Mouse (Mus musculus) CH12F3 (cell line): Measurements from ENCODE around the gene Numa1.
"Not testable (repeated sequence)": the region's sequence is repeated elsewhere in the genome, so short reads cannot be mapped to it uniquely, and the experiment has no call there.

Experiments
- in situ Hi-C: fragments of 300-500 bp; cut with MboI; formaldehyde crosslinking; loops from 2 replicates; pipeline ENCODE4 v1.14.3; 2020; ENCODE audit warnings: low sequenced_read_pairs

Gene Numa1

DNA sequence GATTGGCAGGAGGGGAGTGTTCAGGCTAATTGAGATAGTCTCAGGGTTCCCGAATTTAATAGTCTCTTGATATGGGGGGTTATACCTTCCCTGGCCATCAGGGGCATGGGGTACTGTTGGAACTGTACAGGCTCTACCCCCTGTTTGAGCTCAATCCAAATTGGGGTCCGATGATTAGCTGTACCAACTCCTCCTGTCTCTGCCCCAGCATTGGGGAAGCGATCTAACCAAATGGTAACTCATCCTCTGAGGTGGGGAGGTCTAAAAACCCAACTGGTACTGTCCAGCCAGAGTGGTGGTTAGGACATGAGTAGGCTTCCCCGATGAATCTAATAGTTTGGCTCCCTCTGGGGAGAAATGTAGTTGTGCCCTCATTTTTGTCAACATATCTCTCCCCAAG lies 3.1 kb downstream of the Numa1 start:
- in situ Hi-C loops: no loop called here

GRCm38 (mm10) chr7:101937569-101937968 lies 3.7 kb downstream of the Numa1 start:
- in situ Hi-C loops: no loop called here

DNA sequence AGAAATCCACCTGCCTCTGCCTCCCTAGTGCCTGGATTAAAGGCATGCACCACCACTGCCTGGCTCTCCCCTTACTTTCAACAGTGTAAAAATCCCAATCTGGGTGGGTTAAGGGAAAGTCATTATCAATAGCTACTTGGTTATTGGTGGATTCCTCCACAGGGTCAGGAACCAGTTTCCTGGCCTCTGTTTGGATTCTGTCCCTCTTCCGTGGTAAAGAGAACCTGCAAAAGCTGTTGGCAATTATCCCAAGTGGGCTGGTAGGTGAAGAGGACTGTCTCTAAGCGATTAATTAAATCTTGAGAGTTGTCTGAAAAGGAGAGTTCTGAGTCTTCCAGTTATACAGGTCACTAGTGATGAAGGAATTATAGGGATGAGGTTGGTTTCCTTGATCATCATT lies 4.4 kb downstream of the Numa1 start:
- in situ Hi-C loops: no loop called here

GRCm38 (mm10) chr7:101939758-101940157 lies 5.8 kb downstream of the Numa1 start:
- in situ Hi-C loops: no loop called here

DNA sequence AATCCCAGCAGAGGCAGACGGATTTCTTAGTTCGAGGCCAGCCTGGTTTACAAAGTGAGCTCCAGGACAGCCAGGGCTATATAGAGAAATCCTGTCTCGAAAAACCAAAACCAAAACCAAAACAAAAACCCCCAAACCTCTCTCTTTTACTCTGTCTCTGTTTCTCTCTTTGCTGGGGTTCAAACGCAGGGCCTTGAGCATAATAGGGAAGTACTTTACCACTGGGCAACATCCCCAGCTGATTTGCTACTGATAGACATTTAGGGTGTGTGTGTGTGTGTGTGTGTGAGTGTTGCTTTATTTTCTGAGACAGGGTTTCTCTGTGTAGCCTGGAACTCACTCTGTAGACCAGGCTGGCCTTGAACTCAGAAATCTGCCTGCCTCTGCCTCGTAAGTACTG lies 15.1 kb downstream of the Numa1 start:
- in situ Hi-C loops: not testable (repeated sequence)

DNA sequence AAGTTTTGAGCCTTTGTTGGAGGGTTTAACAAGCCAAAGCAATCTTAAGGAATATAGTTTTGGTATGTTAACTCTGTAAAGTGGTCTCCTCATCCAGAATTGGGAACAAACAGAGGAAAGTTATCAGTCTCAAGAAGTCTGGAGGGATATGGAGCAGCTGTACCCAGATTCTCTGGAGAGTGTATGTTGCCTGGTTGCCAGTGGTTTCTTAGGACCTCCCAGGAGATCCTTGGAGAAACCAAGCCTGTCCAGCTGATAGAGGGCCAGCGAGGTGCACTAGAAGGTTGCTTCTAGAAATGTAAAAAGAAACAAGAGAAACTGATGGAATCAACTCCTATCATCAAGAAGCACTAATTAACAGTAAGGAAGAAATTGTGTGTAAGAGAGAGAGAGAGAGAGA lies 17.7 kb downstream of the Numa1 start:
- in situ Hi-C loops: no loop called here

DNA sequence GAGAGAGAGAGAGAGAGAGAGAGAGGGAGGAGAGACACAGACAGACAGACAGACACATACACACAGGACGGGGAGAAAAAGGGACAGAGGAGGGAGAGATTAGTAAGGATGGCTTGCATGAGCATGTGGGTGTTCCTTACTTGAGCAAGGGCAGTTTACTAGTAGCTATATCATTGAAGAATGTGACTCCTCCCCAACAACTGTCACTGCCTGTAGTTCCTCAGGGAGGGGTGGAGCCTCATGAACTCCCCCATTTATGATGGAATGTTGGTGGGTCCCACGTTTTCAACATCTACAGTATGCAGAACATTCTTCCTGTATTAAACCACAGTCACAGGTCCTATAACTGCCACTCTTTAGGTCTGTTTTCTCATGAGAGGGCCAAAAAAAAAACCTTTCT lies 18.2 kb downstream of the Numa1 start:
- in situ Hi-C loops: no loop called here

DNA sequence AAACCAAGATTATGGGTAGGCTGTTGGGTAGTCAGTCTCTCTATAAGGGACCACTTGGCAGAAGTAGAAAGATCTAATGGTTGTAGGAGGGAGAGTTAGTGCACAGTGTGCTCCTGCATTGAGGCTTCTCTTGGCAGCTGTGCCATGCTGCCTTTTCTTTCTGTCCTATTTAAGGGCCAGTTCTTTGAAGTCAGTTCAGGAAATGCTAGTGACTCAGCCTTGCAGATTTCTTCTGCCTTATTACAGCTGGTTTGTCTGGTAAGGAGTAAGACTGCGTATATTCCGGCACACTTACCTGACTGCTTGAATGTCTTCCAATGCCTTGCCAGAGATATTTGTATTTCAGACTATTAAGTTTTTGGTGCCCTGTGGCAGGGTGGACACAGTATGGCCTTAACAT lies 20.3 kb downstream of the Numa1 start:
- in situ Hi-C loops: no loop called here

GRCm38 (mm10) chr7:101955276-101955675 lies 21.4 kb downstream of the Numa1 start:
- in situ Hi-C loops: no loop called here

DNA sequence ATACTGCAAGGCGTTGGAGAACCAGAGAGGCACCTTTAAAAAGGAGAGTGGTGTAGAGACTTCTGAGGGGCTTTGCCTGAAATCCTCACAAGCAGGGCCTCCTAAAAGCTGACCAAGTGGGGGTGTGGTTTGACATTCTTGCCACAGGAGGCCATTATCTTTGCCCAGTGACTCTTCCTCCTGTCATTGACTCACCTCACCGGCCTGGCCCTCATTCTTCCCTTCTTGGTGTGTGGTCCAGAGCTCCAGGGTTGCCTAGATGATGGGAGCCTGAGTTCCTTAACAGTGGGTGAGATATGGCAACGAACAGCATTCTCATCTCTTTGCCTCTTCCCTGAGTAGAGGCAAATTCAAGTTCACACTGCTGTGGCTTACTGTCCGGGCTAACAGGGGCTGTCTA lies 22.0 kb downstream of the Numa1 start:
- in situ Hi-C loops: no loop called here

GRCm38 (mm10) chr7:101956481-101956880 lies 22.6 kb downstream of the Numa1 start:
- in situ Hi-C loops: no loop called here

DNA sequence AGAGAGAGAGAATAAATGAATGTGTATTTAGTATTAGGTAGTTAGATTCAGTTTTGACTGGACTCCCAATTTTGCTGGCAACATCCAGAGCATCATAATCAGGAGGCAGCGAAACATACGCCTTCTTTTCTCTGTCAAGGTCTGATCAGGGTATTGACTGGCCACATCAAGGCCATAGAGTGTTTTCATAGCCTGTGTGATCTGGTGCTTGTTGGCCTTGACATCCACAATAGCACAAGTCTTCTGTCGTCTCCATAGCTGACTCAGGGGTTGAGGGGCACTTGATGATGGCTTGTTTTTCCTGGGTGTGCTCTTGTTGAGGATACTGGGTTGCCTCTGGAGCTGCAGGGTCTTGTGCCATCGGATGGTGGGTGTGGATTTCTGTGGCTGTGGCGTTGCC lies 23.0 kb downstream of the Numa1 start:
- in situ Hi-C loops: no loop called here

DNA sequence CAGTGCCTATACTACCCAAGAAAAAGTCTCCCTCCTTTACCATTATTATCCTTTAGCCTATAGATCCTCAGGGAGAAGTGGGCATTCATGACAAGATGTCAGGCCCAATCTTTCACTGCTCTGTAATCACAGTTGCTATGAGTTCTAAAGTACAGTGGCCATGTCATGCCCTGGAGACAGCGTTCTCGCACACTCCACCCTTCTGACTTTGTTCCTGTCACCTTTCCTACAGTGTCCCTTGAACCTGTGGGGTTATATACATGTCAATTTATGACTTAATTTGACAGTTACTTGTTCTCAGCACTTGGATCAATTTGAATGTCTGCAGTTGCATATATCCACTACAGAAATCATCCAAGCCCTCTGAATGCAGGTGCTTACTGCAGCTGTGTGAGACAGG lies 28.9 kb downstream of the Numa1 start:
- in situ Hi-C loops: no loop called here

DNA sequence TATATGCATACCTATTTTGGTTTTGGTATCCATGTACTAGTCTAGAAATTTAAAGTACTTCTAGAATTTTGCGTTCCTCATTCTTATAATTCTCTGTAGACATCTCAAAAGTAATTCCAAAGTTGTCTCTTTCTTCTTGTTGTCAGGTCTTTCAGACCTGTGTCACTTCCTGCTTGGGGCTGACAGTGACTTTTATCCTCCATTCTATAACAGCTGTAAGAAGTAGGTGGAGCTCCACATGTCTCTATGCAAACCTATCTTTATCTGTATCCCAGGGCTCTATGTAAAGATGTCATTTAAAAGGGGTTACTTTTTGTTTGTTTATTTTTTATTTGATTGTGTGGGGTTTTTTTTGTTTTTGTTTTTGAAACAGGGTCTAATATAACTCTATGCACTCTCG lies 29.7 kb downstream of the Numa1 start:
- in situ Hi-C loops: no loop called here

- in situ Hi-C loops: no loop called here
Measured at GRCm38 (mm10) chr7:101964551-101964950, 30.6 kb downstream of the Numa1 start.

DNA sequence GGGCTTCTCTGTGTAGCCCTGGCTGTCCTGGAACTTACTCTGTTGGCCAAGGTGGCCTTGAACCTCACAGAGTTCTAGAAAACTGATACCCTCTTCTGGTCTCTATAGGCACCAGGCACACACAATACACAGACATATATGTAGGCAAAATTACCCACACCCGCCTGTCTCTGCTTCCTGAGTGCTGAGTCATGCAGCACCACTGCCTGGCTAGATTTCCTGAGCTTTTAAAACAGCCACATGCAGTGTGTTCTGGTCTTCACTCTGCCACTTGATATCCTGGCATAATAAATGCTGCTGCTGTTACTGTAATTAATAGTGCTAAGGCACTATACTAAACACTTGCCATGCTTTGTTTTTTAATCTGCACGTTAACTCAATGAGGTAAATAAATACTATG lies 31.7 kb downstream of the Numa1 start:
- in situ Hi-C loops: no loop called here

- in situ Hi-C loops: no loop called here
Measured at GRCm38 (mm10) chr7:101967256-101967655, 33.3 kb downstream of the Numa1 start.

GRCm38 (mm10) chr7:101968751-101969150 lies 34.8 kb downstream of the Numa1 start:
- in situ Hi-C loops: no loop called here

GRCm38 (mm10) chr7:101969694-101970428 lies 36.0 kb downstream of the Numa1 start:
- in situ Hi-C loops: no loop called here

GRCm38 (mm10) chr7:101970429-101970775 lies 36.5 kb downstream of the Numa1 start:
- in situ Hi-C loops: no loop called here

DNA sequence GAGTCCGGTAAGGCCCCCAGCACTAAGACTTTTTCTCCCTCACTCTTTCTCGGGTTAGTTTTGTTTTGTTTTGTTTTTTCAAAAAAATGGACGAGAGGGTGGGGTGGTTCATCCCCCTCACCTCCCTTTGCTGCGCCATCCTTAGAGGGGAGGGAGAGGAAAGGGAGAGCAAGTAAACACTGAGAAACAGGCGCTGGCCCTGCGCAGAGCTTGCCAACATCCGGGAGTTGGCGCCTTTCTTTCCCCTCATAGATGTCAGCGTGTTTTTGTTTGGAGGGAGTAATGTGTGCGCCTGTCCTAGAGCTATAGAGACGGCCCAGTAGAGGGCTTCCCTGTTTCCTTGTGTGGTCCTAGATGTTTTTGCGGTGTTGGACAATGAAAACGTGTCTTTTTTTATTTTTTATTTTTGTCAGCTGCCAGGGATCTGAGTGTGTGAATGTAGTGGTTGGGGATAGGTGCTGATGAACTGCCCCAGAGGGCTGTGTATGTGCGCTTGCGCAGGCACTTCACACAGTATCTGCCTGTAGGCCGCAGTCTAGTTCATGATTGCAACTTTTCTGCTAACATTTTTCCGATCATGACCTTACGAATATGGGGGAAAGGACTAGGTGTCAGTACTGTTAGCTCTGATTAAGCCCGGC lies 37.0 kb downstream of the Numa1 start:
- in situ Hi-C loops: no loop called here

DNA sequence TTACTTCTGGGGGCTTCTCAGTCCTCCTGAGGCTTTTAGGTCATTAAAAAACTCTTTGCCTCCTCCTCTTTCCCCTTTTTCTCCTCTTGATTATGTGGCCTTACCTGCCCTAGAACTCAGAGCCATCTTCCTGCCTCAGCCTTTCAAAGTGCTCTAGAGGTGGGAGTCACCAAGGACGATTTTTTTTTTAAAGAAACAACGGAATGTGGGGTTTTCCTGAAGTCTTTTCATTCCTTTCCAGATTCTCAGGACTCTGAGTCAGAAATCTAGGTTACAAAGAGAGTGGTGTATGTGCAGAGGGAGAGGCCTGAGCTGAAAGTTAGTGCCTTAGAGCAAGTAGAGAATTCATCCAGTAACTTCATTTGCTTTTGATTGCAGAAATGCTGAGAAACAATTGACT lies 37.8 kb downstream of the Numa1 start:
- in situ Hi-C loops: no loop called here

DNA sequence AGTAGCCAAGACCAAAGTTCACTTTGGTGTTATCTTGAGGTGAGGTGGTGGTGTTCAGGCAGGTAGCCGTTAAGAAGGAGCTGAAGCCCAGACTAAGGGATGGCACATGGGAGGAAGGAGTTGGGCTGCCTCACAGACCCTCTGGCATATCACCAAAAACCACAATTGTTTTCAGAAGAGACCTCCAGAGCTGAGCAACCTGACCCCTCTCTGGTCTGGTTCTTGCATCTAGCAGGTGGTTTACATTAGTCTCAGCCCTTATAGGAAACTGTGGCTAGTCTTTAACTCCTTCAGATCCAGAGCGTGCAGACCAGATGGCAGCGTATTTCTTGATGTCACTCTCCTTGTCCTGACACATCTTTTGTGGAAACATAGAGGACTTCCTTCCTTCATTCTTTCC lies 39.8 kb downstream of the Numa1 start:
- in situ Hi-C loops: no loop called here
